Mouse (Mus musculus): Measurements from ENCODE around the gene Jpt1. TPM values are rescaled to one million over a fixed set of nuclear protein-coding genes. Genes with fewer than 3 reads are reported as not detected.

Gene Jpt1
- 1,597 and 1,674 TPM in 2 replicates for polyA plus RNA-seq (2015; fragmentation: Nextera tagmentation; extraction: Ambion mirVana)

DNA sequence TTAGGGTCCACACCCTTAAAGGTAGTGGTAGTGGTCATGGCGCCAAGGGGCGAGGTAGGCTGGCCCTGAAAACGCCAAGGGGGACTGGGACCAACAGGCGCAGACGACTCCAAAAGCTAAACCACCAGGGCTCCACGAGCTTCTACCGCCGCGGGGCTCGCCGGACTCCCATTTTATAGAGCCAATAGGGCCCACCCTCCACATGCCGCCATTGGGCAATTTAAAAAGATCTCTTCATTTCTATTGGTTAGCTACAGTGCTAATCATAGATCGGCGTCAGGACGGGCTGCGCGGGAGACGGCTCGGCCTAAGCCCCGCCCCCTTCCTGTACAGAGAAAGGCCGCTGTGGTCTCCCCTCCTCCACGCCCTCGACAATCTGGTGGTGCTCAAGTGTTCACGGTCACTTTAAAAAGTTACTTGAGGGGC lies at the start of gene Jpt1:
TSS of gene Jpt1 (minus strand) at position 150 of the 426 bp plus-strand sequence.
- no peaks in the 10 kb centered on the region for H3K36me3 ChIP-seq (ENCODE audit: control insufficient read depth, insufficient read depth, low read length)
- peak; percentile 95 for ATAC-seq
- no peaks in the 10 kb centered on the region for H3K9me3 ChIP-seq (replicated peaks; ENCODE audit: control insufficient read depth, low read length, poor library complexity, severe bottlenecking)
- H3K4me2 ChIP-seq (ENCODE audit: low read length): peak within 1 kb of the TSS; percentile 89
- no peaks in the 10 kb centered on the region for H3K27me3 ChIP-seq (ENCODE audit: control insufficient read depth, insufficient read depth, low read depth, low read length)
- H3K9ac ChIP-seq (ENCODE audit: low read depth, low read length): peak within 1 kb of the TSS; percentile 99
- peak within 1 kb of the TSS; percentile 94 for H3K27ac ChIP-seq (ENCODE audit: low read length)
- H3K4me1 ChIP-seq (ENCODE audit: control insufficient read depth, insufficient read depth, low read length): peaks cover 21% of the 10 kb centered on the region
- WGBS: 0% methylated on average over 24 of the region's 24 CpGs
- H3K4me3 ChIP-seq (ENCODE audit: low read depth, low read length): peak within 1 kb of the TSS; percentile 97

DNA sequence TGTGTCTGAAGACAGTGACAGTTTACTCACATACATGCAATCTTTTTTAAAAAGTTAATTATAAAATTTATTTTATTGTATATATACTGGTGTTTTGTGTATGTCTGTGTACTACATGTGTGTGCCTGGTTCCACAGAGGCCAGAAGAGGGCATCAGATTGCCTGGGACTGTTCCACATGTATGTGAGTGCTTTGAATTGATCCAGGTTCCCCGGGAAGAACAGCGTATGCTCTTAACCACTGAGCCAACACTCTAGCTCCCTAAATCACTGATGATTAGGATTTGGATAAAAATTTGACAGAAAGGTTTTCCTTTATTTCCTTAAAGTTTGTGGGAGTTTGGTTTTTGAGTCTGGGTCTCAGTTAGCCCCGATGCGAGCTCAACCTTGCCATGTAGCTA lies 49.2 kb upstream of the Jpt1 start:
- Histone ChIP-seq H3K9me3 (replicated peaks; ENCODE audit: control insufficient read depth, low read length, poor library complexity, severe bottlenecking) (no peaks in the 10 kb centered on the region), H3K4me2 (ENCODE audit: low read length) (peak overlapping the region; percentile 84), H3K4me3 (ENCODE audit: low read depth, low read length) (peak overlapping the region; percentile 80), H3K4me1 (ENCODE audit: control insufficient read depth, insufficient read depth, low read length) (peaks cover 11% of the 10 kb centered on the region), H3K36me3 (ENCODE audit: control insufficient read depth, insufficient read depth, low read length) (peaks cover 7% of the 10 kb centered on the region; the same call in 1 of the 2 replicates), H3K27ac (ENCODE audit: low read length) (peak overlapping the region; percentile 85; the same call in 1 of the 2 replicates), H3K27me3 (ENCODE audit: control insufficient read depth, insufficient read depth, low read depth, low read length) (no peaks in the 10 kb centered on the region), H3K9ac (ENCODE audit: low read depth, low read length) (no peak overlapping the region)
- ATAC-seq: no peak
- 48% methylated on average over 4 of the region's 4 CpGs for WGBS

DNA sequence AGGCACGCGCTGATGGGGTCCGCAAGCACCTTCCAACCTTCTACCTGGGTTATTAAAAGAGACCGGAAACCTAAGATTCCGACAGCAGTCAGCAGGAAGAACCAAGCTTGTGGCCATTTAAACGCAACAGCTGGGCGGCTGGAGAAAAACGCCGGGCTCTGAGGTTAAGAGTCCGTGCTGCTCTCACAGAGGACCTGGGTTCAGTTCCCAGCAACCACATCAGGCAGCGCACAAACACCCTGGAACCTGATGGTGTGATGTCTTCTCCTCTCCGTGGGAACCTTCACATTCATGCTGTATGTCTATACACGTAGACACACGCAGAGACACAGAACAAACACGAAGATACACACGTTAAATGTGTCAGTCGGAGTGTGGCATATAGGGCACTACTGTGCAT lies 41.5 kb upstream of the Jpt1 start:
- Histone ChIP-seq H3K27ac (ENCODE audit: low read length) (no peak overlapping the region), H3K9me3 (replicated peaks; ENCODE audit: control insufficient read depth, low read length, poor library complexity, severe bottlenecking) (no peaks in the 10 kb centered on the region), H3K4me1 (ENCODE audit: control insufficient read depth, insufficient read depth, low read length) (no peaks in the 10 kb centered on the region), H3K4me3 (ENCODE audit: low read depth, low read length) (no peak overlapping the region), H3K4me2 (ENCODE audit: low read length) (no peak overlapping the region), H3K36me3 (ENCODE audit: control insufficient read depth, insufficient read depth, low read length) (no peaks in the 10 kb centered on the region), H3K27me3 (ENCODE audit: control insufficient read depth, insufficient read depth, low read depth, low read length) (no peaks in the 10 kb centered on the region), H3K9ac (ENCODE audit: low read depth, low read length) (no peak overlapping the region)
- 83% methylated on average over 17 of the region's 17 CpGs for WGBS
- no peak for ATAC-seq

DNA sequence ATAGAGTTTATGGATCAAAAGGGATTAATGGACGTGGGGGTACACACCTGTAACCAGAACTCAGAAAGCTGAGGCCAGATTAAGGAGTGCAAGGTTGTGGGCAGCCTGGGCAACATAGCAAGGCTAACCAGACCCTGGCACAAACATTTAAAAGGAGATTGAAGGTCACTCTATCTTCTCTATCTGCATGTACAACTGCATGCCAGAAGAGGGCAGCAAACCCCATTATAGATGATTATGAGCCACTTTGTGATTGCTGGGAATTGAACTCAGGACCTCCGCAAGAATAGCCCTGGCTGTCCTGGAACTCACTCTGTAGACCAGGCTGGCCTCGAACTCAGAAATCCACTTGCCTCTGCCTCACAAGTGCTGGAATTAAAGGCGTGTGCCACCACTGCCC lies 38.6 kb upstream of the Jpt1 start:
- no peak for ATAC-seq
- no peak overlapping the region for H3K4me2 ChIP-seq (ENCODE audit: low read length)
- 64% methylated on average over 4 of the region's 4 CpGs for WGBS
- H3K9me3 ChIP-seq (replicated peaks; ENCODE audit: control insufficient read depth, low read length, poor library complexity, severe bottlenecking): no peaks in the 10 kb centered on the region
- H3K36me3 ChIP-seq (ENCODE audit: control insufficient read depth, insufficient read depth, low read length): no peaks in the 10 kb centered on the region
- no peak overlapping the region for H3K9ac ChIP-seq (ENCODE audit: low read depth, low read length)
- no peak overlapping the region for H3K27ac ChIP-seq (ENCODE audit: low read length)
- H3K4me1 ChIP-seq (ENCODE audit: control insufficient read depth, insufficient read depth, low read length): no peaks in the 10 kb centered on the region
- no peak overlapping the region for H3K4me3 ChIP-seq (ENCODE audit: low read depth, low read length)
- H3K27me3 ChIP-seq (ENCODE audit: control insufficient read depth, insufficient read depth, low read depth, low read length): no peaks in the 10 kb centered on the region

DNA sequence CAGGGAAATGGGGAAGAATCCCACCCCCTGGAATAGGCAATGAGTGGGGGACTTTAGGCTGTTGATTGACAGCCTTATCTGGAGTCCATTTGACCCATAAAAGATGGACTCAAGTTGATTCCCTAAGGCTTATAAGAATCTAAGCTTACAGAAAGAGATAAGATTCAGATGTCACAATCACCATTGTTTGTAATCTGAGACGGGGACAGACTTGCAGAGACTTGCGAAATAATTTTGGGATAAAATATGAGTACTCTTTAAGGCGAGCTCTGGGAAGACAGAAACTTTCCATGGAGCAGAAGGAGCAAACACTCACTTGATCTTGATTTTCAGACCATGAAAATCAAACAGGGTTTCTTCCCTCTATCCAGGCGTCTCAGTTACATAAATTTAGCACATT lies 29.4 kb upstream of the Jpt1 start:
- Histone ChIP-seq H3K4me3 (ENCODE audit: low read depth, low read length) (no peak overlapping the region), H3K4me1 (ENCODE audit: control insufficient read depth, insufficient read depth, low read length) (no peaks in the 10 kb centered on the region), H3K27me3 (ENCODE audit: control insufficient read depth, insufficient read depth, low read depth, low read length) (no peaks in the 10 kb centered on the region), H3K9me3 (replicated peaks; ENCODE audit: control insufficient read depth, low read length, poor library complexity, severe bottlenecking) (no peaks in the 10 kb centered on the region), H3K4me2 (ENCODE audit: low read length) (no peak overlapping the region), H3K36me3 (ENCODE audit: control insufficient read depth, insufficient read depth, low read length) (no peaks in the 10 kb centered on the region), H3K27ac (ENCODE audit: low read length) (no peak overlapping the region), H3K9ac (ENCODE audit: low read depth, low read length) (no peak overlapping the region)
- WGBS: 85% methylated on average over 4 of the region's 4 CpGs
- no peak for ATAC-seq

DNA sequence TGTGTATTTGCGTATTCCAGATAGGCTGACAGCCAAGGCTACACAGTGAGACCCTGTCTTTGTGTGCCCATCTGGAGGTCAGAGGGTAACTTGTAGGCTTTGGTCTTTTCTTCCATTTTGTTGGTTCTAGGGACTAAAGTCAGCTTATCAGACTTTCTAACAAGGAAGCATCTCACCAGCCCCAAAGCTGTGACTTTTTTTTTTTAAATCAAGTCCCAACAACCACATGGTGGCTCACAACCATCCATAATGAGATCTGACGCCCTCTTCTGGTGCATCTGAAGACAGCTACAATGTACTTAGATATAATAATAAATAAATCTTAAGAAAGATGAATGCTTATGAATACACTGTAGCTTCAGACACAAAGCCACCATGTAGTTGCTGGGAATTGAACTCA lies 23.9 kb upstream of the Jpt1 start:
- H3K36me3 ChIP-seq (ENCODE audit: control insufficient read depth, insufficient read depth, low read length): 0 out of 2 replicates have a peak, but pooled peaks cover under 1% of the 10 kb centered on the region
- no peaks in the 10 kb centered on the region for H3K27me3 ChIP-seq (ENCODE audit: control insufficient read depth, insufficient read depth, low read depth, low read length)
- H3K4me3 ChIP-seq (ENCODE audit: low read depth, low read length): no peak overlapping the region
- no peak for ATAC-seq
- H3K27ac ChIP-seq (ENCODE audit: low read length): no peak overlapping the region
- no peak overlapping the region for H3K4me2 ChIP-seq (ENCODE audit: low read length)
- no peaks in the 10 kb centered on the region for H3K9me3 ChIP-seq (replicated peaks; ENCODE audit: control insufficient read depth, low read length, poor library complexity, severe bottlenecking)
- no peak overlapping the region for H3K9ac ChIP-seq (ENCODE audit: low read depth, low read length)
- H3K4me1 ChIP-seq (ENCODE audit: control insufficient read depth, insufficient read depth, low read length): peaks cover 15% of the 10 kb centered on the region
- WGBS: 67% methylated on average over 2 of the region's 2 CpGs

DNA sequence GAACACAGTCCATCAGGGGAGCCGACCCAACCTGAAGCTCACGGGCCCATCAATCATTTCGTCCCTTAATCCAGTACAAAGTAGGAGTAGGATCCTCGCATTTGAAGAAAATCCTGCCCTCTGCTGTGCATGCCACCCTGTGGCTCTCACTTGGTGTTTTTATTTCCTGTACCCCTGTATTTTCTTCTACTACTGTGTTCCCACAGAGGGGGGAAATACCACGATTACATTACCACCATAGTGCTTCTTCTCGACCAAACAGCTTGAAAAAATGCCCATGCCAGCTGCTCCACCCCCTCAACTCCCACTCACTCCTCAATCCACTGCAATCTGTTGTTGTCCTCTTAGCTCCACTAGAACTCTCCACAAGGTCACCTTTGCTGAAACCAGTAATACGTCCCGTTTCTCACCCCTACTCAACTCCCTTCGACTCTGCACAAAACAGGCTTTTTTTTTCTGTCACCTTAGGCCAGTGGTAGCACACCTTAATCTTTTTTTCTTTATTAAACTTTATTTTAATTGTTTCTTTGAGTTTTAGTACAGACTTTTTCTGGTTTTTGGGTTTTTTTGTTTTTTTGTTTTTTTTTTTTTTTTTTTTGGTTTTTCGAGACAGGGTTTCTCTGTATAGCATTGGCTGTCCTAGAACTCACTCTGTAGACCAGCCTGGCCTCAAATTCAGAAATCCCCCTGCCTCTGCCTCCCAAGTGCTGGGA lies 22.8 kb upstream of the Jpt1 start:
- H3K4me1 ChIP-seq (ENCODE audit: control insufficient read depth, insufficient read depth, low read length): peaks cover 15% of the 10 kb centered on the region
- no peak; the same call in 1 of the 2 replicates for ATAC-seq
- H3K27ac ChIP-seq (ENCODE audit: low read length): peak overlapping the region; percentile 99
- H3K9ac ChIP-seq (ENCODE audit: low read depth, low read length): peak overlapping the region; percentile 60; the same call in 1 of the 2 replicates
- H3K27me3 ChIP-seq (ENCODE audit: control insufficient read depth, insufficient read depth, low read depth, low read length): no peaks in the 10 kb centered on the region
- 82% methylated on average over 10 of the region's 10 CpGs for whole genome bisulfite sequencing
- peak overlapping the region; percentile 96 for H3K4me3 ChIP-seq (ENCODE audit: low read depth, low read length)
- H3K4me2 ChIP-seq (ENCODE audit: low read length): peak overlapping the region; percentile 62
- no peaks in the 10 kb centered on the region for H3K9me3 ChIP-seq (replicated peaks; ENCODE audit: control insufficient read depth, low read length, poor library complexity, severe bottlenecking)
- 0 out of 2 replicates have a peak, but pooled peaks cover 4% of the 10 kb centered on the region for H3K36me3 ChIP-seq (ENCODE audit: control insufficient read depth, insufficient read depth, low read length)

DNA sequence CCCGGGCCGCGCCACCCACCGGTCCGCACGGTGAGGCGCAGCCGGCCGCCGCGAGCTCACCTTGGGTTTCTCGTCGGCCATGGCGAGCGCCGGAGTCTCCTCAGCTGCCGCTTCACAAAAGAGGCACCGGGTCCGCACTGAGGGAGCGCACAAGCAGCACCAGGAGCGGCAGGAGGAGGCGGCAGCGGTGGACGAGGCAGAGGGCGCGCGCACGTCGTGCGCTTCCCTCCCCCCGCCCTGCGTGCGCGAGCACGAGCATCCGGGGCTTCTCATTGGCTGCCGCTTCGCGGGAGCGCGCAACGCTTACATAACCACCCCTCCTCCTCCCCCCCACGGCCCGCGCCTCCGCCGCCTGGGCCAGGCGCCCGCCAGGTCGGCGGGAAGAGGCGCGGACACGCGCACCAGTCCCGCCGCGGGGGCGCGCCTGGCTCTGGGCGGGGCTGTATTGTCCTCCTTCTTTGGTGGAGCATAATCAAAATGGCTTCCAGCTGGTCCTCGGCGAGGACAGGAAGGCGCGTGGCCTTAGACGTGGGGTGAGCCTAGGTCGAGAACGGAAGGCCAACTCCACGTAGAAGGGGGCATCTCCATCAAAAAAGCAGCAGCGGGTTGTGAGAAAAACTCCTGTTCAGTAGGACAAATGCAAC lies 22.0 kb upstream of the Jpt1 start, which contains the start of gene Sumo2:
TSS of gene Sumo2 (minus strand) at position 239 of the 644 bp plus-strand sequence.
- ATAC-seq: peak; percentile 87
- Histone ChIP-seq H3K9ac (ENCODE audit: low read depth, low read length) (peak within 1 kb of the TSS; percentile 92), H3K27ac (ENCODE audit: low read length) (peak within 1 kb of the TSS; percentile 99), H3K9me3 (replicated peaks; ENCODE audit: control insufficient read depth, low read length, poor library complexity, severe bottlenecking) (no peaks in the 10 kb centered on the region), H3K4me1 (ENCODE audit: control insufficient read depth, insufficient read depth, low read length) (peaks cover 15% of the 10 kb centered on the region), H3K27me3 (ENCODE audit: control insufficient read depth, insufficient read depth, low read depth, low read length) (no peaks in the 10 kb centered on the region), H3K4me3 (ENCODE audit: low read depth, low read length) (peak within 1 kb of the TSS; percentile 96), H3K36me3 (ENCODE audit: control insufficient read depth, insufficient read depth, low read length) (0 out of 2 replicates have a peak, but pooled peaks cover 8% of the 10 kb centered on the region), H3K4me2 (ENCODE audit: low read length) (peak within 1 kb of the TSS; percentile 85)
- WGBS: under 1% methylated on average over 58 of the region's 70 CpGs

Measured in midbrain, embryonic 16.5 days (tissue).